Mouse (Mus musculus) activated CD4-positive, CD25-positive, alpha-beta regulatory T cell, adult 4 months (primary cell): ENCODE results near the gene Pfn1. TPM values are rescaled to one million over a fixed set of nuclear protein-coding genes. Genes with fewer than 3 reads are reported as not detected.
A peak's percentile ranks its signal among the peaks of the same experiment; 100 is the strongest.

Experiments used
- ATAC-seq: one replicate; pipeline ENCODE4 v1.8.0; 2017
- polyA plus RNA-seq, 2 experiments: library from polyadenylated mRNA; unstranded; fragments of 100-300 nt; shearing (Covaris generic); gene quantifications; one replicate each; pipeline ENCODE4 v1.2.1; 2017

Pfn1 gene
- polyA plus RNA-seq, 2 experiments from 2014 or later, result 3,856 to 4,120 TPM

GRCm38 (mm10) chr11:70630129-70630528 is 24.3 kb downstream of the Pfn1 start:
- no peak for ATAC-seq

- no peak for ATAC-seq
Observed at GRCm38 (mm10) chr11:70629557-70629956, 24.9 kb downstream of the Pfn1 start.

GRCm38 (mm10) chr11:70628431-70628830 is 26.0 kb downstream of the Pfn1 start:
- ATAC-seq, result no peak

- ATAC-seq, result no peak
Observed at GRCm38 (mm10) chr11:70626877-70627276, 27.6 kb downstream of the Pfn1 start.

- peak; percentile 28 for ATAC-seq
Observed at GRCm38 (mm10) chr11:70625473-70625872, 29.0 kb downstream of the Pfn1 start.

GRCm38 (mm10) chr11:70623053-70623742 is 31.2 kb downstream of the Pfn1 start:
- ATAC-seq, result no peak

- ATAC-seq, result peak; percentile 72
Observed at GRCm38 (mm10) chr11:70621972-70622814, 32.3 kb downstream of the Pfn1 start.

GRCm38 (mm10) chr11:70619101-70619500 is 35.3 kb downstream of the Pfn1 start, which contains the start of gene Chrne:
Gene Chrne (minus strand): TSS chr11:70619216.
- ATAC-seq, result no peak

GRCm38 (mm10) chr11:70615516-70616093 is 38.8 kb downstream of the Pfn1 start, which contains the start of gene 4930544D05Rik:
Gene 4930544D05Rik (plus strand): TSS chr11:70615848.
- peak; percentile 58 for ATAC-seq

- ATAC-seq, result peak; percentile 90
Observed at GRCm38 (mm10) chr11:70615074-70615473, 39.4 kb downstream of the Pfn1 start.

GRCm38 (mm10) chr11:70612505-70612904 is 41.9 kb downstream of the Pfn1 start:
- no peak for ATAC-seq

GRCm38 (mm10) chr11:70610752-70611151 is 43.7 kb downstream of the Pfn1 start:
- no peak for ATAC-seq

GRCm38 (mm10) chr11:70608381-70609066 is 45.9 kb downstream of the Pfn1 start:
- ATAC-seq, result no peak

GRCm38 (mm10) chr11:70607611-70608010 is 46.8 kb downstream of the Pfn1 start:
- ATAC-seq, result no peak

GRCm38 (mm10) chr11:70606717-70607116 is 47.7 kb downstream of the Pfn1 start:
- ATAC-seq, result no peak

- ATAC-seq, result peak; percentile 75
Observed at GRCm38 (mm10) chr11:70605024-70605566, 49.3 kb downstream of the Pfn1 start.

Other genes with a start within 250 kb of the Pfn1 start
- gene Pelp1, start 244.6 kb downstream of the Pfn1 start, polyA plus RNA-seq, result 1 to 10 TPM; 6.5 to 8.1 TPM
- gene Arrb2, start 222.0 kb downstream of the Pfn1 start, polyA plus RNA-seq, result 100 to 1,000 TPM in 1 of 2 experiments, 10 to 100 TPM in 1; 99.3 to 129 TPM
- 10 to 100 TPM; 86.3 to 91.9 TPM for gene Med11, start 202.7 kb downstream of the Pfn1 start, polyA plus RNA-seq
- not detected for gene Zmynd15, start 195.2 kb downstream of the Pfn1 start, polyA plus RNA-seq
- under 1 TPM in 1 of 2 experiments, not detected in 1; 0.36 TPM for gene Cxcl16, start 194.7 kb downstream of the Pfn1 start, polyA plus RNA-seq
- 1 to 10 TPM; 1.5 to 3.7 TPM for gene Tm4sf5, start 149.4 kb downstream of the Pfn1 start, polyA plus RNA-seq
- not detected for gene Vmo1, start 140.0 kb downstream of the Pfn1 start, polyA plus RNA-seq
- not detected for gene Gltpd2, start 135.4 kb downstream of the Pfn1 start, polyA plus RNA-seq
- gene Psmb6, start 129.3 kb downstream of the Pfn1 start, polyA plus RNA-seq, result 100 to 1,000 TPM; 353 to 460 TPM
- not detected for gene Gm40193, start 121.7 kb downstream of the Pfn1 start, polyA plus RNA-seq
- 1 to 10 TPM; 1.2 to 1.8 TPM for gene Pld2, start 114.6 kb downstream of the Pfn1 start, polyA plus RNA-seq
- 1 to 10 TPM; 6.7 to 8.8 TPM for gene Mink1, start 91.8 kb downstream of the Pfn1 start, polyA plus RNA-seq
- not detected for gene 4930544D05Rik, start 38.8 kb downstream of the Pfn1 start, polyA plus RNA-seq
- 1 to 10 TPM; 1.3 to 1.4 TPM for gene Chrne, start 35.4 kb downstream of the Pfn1 start, polyA plus RNA-seq
- gene Gp1ba, start 15.5 kb downstream of the Pfn1 start, polyA plus RNA-seq, result under 1 TPM; 0.17 to 0.52 TPM
- 100 to 1,000 TPM; 281 to 288 TPM for gene Rnf167, start 7.4 kb downstream of the Pfn1 start, polyA plus RNA-seq
- 100 to 1,000 TPM in 1 of 2 experiments, 10 to 100 TPM in 1; 80.4 to 124 TPM for gene Slc25a11, start 7.2 kb downstream of the Pfn1 start, polyA plus RNA-seq
- gene Eno3, start 2.6 kb upstream of the Pfn1 start, polyA plus RNA-seq, result 10 to 100 TPM; 20.9 to 21.4 TPM
- gene Spag7, start 14.8 kb upstream of the Pfn1 start, polyA plus RNA-seq, result 100 to 1,000 TPM; 126 to 150 TPM
- 10 to 100 TPM; 11.3 to 14.0 TPM for gene Camta2, start 33.5 kb upstream of the Pfn1 start, polyA plus RNA-seq
- under 1 TPM in 1 of 2 experiments, not detected in 1; 0.63 TPM for gene Inca1, start 45.5 kb upstream of the Pfn1 start, polyA plus RNA-seq
- gene Kif1c, start 45.9 kb upstream of the Pfn1 start, polyA plus RNA-seq, result 1 to 10 TPM; 1.5 TPM
- 1 to 10 TPM; 3.9 to 5.4 TPM for gene Zfp3, start 109.6 kb upstream of the Pfn1 start, polyA plus RNA-seq
- under 1 TPM in 1 of 2 experiments, not detected in 1; 0.64 TPM for gene Scimp, start 157.9 kb upstream of the Pfn1 start, polyA plus RNA-seq
- gene Rabep1, start 190.1 kb upstream of the Pfn1 start, polyA plus RNA-seq, result 10 to 100 TPM in 1 of 2 experiments, 1 to 10 TPM in 1; 9.4 to 10.8 TPM